Mouse (Mus musculus): ENCODE data around the gene Fbl. TPM values are rescaled to one million over a fixed set of nuclear protein-coding genes. Genes with fewer than 3 reads are reported as not detected.
"Not testable (repeated sequence)": the region's sequence is repeated elsewhere in the genome, so short reads cannot be mapped to it uniquely, and the experiment has no call there.

Fbl gene
- polyA plus RNA-seq (2015; fragmentation: Nextera tagmentation; extraction: Ambion mirVana): 114 and 116 TPM in 2 replicates

GRCm38 (mm10) chr7:28169489-28170422 is at the start of gene Fbl:
TSS of gene Fbl (plus strand) at chr7:28169710.
- Histone ChIP-seq H3K27ac (replicated peaks) (peak within 1 kb of the TSS; percentile 92), H3K9ac (peak within 1 kb of the TSS; percentile 79), H3K4me3 (replicated peaks) (peak within 1 kb of the TSS; percentile 97), H3K27me3 (no peaks in the 10 kb centered on the region), H3K4me1 (peaks cover 33% of the 10 kb centered on the region), H3K4me2 (replicated peaks) (peak within 1 kb of the TSS; percentile 92), H3K36me3 (no peaks in the 10 kb centered on the region), H3K9me3 (replicated peaks) (no peaks in the 10 kb centered on the region)
- peak; percentile 91 for ATAC-seq (ENCODE audit: insufficient number of reproducible peaks, low FRiP score, low TSS enrichment, low read depth)
- under 1% methylated on average over 80 of the region's 80 CpGs for WGBS

- H3K27ac ChIP-seq (replicated peaks): no peak within 1 kb of the TSS
Measured at GRCm38 (mm10) chr7:28129166-28129565, 40.3 kb upstream of the Fbl start, which contains the start of gene 9530053A07Rik. TSS of gene 9530053A07Rik (plus strand) at chr7:28129466.

GRCm38 (mm10) chr7:28137613-28138012 is 31.9 kb upstream of the Fbl start:
- ATAC-seq (ENCODE audit: insufficient number of reproducible peaks, low FRiP score, low TSS enrichment, low read depth): no peak
- Histone ChIP-seq H3K9ac (no peak overlapping the region), H3K4me1 (no peaks in the 10 kb centered on the region), H3K36me3 (no peaks in the 10 kb centered on the region), H3K4me2 (replicated peaks) (no peak overlapping the region), H3K4me3 (replicated peaks) (no peak overlapping the region), H3K27ac (replicated peaks) (no peak overlapping the region), H3K9me3 (replicated peaks) (no peaks in the 10 kb centered on the region), H3K27me3 (no peaks in the 10 kb centered on the region)
- 60% methylated on average over 5 of the region's 5 CpGs for WGBS

More at GRCm38 (mm10) chr7:28129166-28129565, 40.3 kb upstream of the Fbl start, which contains the start of gene 9530053A07Rik:
- Histone ChIP-seq H3K4me2 (replicated peaks) (no peak within 1 kb of the TSS), H3K9me3 (replicated peaks) (no peaks in the 10 kb centered on the region), H3K4me3 (replicated peaks) (no peak within 1 kb of the TSS), H3K27me3 (no peaks in the 10 kb centered on the region), H3K36me3 (no peaks in the 10 kb centered on the region), H3K4me1 (no peaks in the 10 kb centered on the region), H3K9ac (no peak within 1 kb of the TSS)
- ATAC-seq (ENCODE audit: insufficient number of reproducible peaks, low FRiP score, low TSS enrichment, low read depth): no peak
- WGBS: 82% methylated on average over 5 of the region's 5 CpGs

- no peaks in the 10 kb centered on the region for H3K4me1 ChIP-seq
- H3K4me3 ChIP-seq (replicated peaks): no peak overlapping the region
- no peak overlapping the region for H3K4me2 ChIP-seq (replicated peaks)
- peaks cover 3% of the 10 kb centered on the region; the same call in 1 of the 2 replicates for H3K27me3 ChIP-seq
- no peak overlapping the region for H3K9ac ChIP-seq
- H3K36me3 ChIP-seq: no peaks in the 10 kb centered on the region
- H3K9me3 ChIP-seq (replicated peaks): no peaks in the 10 kb centered on the region
- WGBS: 23% methylated on average over 3 of the region's 3 CpGs
- no peak overlapping the region for H3K27ac ChIP-seq (replicated peaks)
- no peak for ATAC-seq (ENCODE audit: insufficient number of reproducible peaks, low FRiP score, low TSS enrichment, low read depth)
Measured at GRCm38 (mm10) chr7:28148263-28148662, 21.2 kb upstream of the Fbl start.

- ATAC-seq (ENCODE audit: insufficient number of reproducible peaks, low FRiP score, low TSS enrichment, low read depth): no peak
- no peaks in the 10 kb centered on the region for H3K9me3 ChIP-seq (replicated peaks)
- H3K9ac ChIP-seq: no peak overlapping the region
- no peaks in the 10 kb centered on the region for H3K36me3 ChIP-seq
- no peaks in the 10 kb centered on the region for H3K4me1 ChIP-seq
- no peak overlapping the region for H3K27ac ChIP-seq (replicated peaks)
- H3K4me2 ChIP-seq (replicated peaks): no peak overlapping the region
- H3K27me3 ChIP-seq: peaks cover 3% of the 10 kb centered on the region; the same call in 1 of the 2 replicates
- H3K4me3 ChIP-seq (replicated peaks): no peak overlapping the region
- WGBS: 95% methylated on average over 1 of the region's 1 CpGs
Measured at GRCm38 (mm10) chr7:28149841-28150240, 19.7 kb upstream of the Fbl start.

GRCm38 (mm10) chr7:28151584-28152221 is 17.8 kb upstream of the Fbl start:
- ATAC-seq (ENCODE audit: insufficient number of reproducible peaks, low FRiP score, low TSS enrichment, low read depth): no peak
- Histone ChIP-seq H3K9me3 (replicated peaks) (no peaks in the 10 kb centered on the region), H3K4me3 (replicated peaks) (no peak overlapping the region), H3K27me3 (peaks cover 3% of the 10 kb centered on the region; the same call in 1 of the 2 replicates), H3K27ac (replicated peaks) (no peak overlapping the region), H3K4me2 (replicated peaks) (no peak overlapping the region), H3K4me1 (no peaks in the 10 kb centered on the region), H3K9ac (no peak overlapping the region), H3K36me3 (no peaks in the 10 kb centered on the region)
- 11% methylated on average over 13 of the region's 13 CpGs for WGBS

- H3K27me3 ChIP-seq; H3K9ac ChIP-seq; H3K27ac ChIP-seq (replicated peaks); H3K36me3 ChIP-seq; H3K9me3 ChIP-seq (replicated peaks); ATAC-seq (ENCODE audit: insufficient number of reproducible peaks, low FRiP score, low TSS enrichment, low read depth); H3K4me2 ChIP-seq (replicated peaks); H3K4me3 ChIP-seq (replicated peaks); H3K4me1 ChIP-seq: not testable (repeated sequence)
- 42% methylated on average over 5 of the region's 5 CpGs for WGBS
Measured at GRCm38 (mm10) chr7:28153595-28153994, 15.9 kb upstream of the Fbl start.

- Histone ChIP-seq H3K27me3 (no peaks in the 10 kb centered on the region), H3K9ac (no peak overlapping the region), H3K4me1 (no peaks in the 10 kb centered on the region), H3K4me3 (replicated peaks) (no peak overlapping the region), H3K9me3 (replicated peaks) (no peaks in the 10 kb centered on the region), H3K4me2 (replicated peaks) (no peak overlapping the region), H3K36me3 (no peaks in the 10 kb centered on the region), H3K27ac (replicated peaks) (no peak overlapping the region)
- 53% methylated on average over 6 of the region's 6 CpGs for WGBS
- ATAC-seq (ENCODE audit: insufficient number of reproducible peaks, low FRiP score, low TSS enrichment, low read depth): no peak
Measured at GRCm38 (mm10) chr7:28159292-28159691, 10.2 kb upstream of the Fbl start.

- H3K9ac ChIP-seq: no peak overlapping the region
- H3K4me2 ChIP-seq (replicated peaks): no peak overlapping the region
- H3K27me3 ChIP-seq: no peaks in the 10 kb centered on the region
- H3K27ac ChIP-seq (replicated peaks): no peak overlapping the region
- no peak for ATAC-seq (ENCODE audit: insufficient number of reproducible peaks, low FRiP score, low TSS enrichment, low read depth)
- H3K9me3 ChIP-seq (replicated peaks): no peaks in the 10 kb centered on the region
- H3K36me3 ChIP-seq: no peaks in the 10 kb centered on the region
- WGBS: 84% methylated on average over 3 of the region's 3 CpGs
- no peaks in the 10 kb centered on the region for H3K4me1 ChIP-seq
- H3K4me3 ChIP-seq (replicated peaks): no peak overlapping the region
Measured at GRCm38 (mm10) chr7:28159893-28160292, 9.6 kb upstream of the Fbl start.

- Histone ChIP-seq H3K4me2 (replicated peaks) (no peak overlapping the region), H3K9me3 (replicated peaks) (no peaks in the 10 kb centered on the region), H3K9ac (no peak overlapping the region), H3K27me3 (no peaks in the 10 kb centered on the region), H3K36me3 (no peaks in the 10 kb centered on the region), H3K4me3 (replicated peaks) (no peak overlapping the region), H3K4me1 (no peaks in the 10 kb centered on the region), H3K27ac (replicated peaks) (no peak overlapping the region)
- ATAC-seq (ENCODE audit: insufficient number of reproducible peaks, low FRiP score, low TSS enrichment, low read depth): no peak
- 51% methylated on average over 9 of the region's 9 CpGs for WGBS
Measured at GRCm38 (mm10) chr7:28161163-28161749, 8.3 kb upstream of the Fbl start.

GRCm38 (mm10) chr7:28165406-28165805 is 4.1 kb upstream of the Fbl start:
- H3K4me2 ChIP-seq (replicated peaks): no peak overlapping the region
- H3K9ac ChIP-seq: no peak overlapping the region
- no peaks in the 10 kb centered on the region for H3K9me3 ChIP-seq (replicated peaks)
- no peaks in the 10 kb centered on the region for H3K36me3 ChIP-seq
- H3K27me3 ChIP-seq: no peaks in the 10 kb centered on the region
- H3K27ac ChIP-seq (replicated peaks): no peak overlapping the region
- H3K4me3 ChIP-seq (replicated peaks): no peak overlapping the region
- no peak for ATAC-seq (ENCODE audit: insufficient number of reproducible peaks, low FRiP score, low TSS enrichment, low read depth)
- 81% methylated on average over 6 of the region's 6 CpGs for WGBS
- H3K4me1 ChIP-seq: peaks cover 14% of the 10 kb centered on the region

Data from embryonic facial prominence, embryonic 15.5 days (tissue).